Mouse (Mus musculus) ES-E14 (cell line): ENCODE data around the gene Rassf7.
"Not testable (repeated sequence)": the region's sequence is repeated elsewhere in the genome, so short reads cannot be mapped to it uniquely, and the experiment has no call there.

Source experiments
- CHD2 ChIP-seq: IDR thresholded peaks from 2 replicates; pipeline ENCODE4 v1.6.1; 2014; ENCODE audit warnings: mild to moderate bottlenecking, low read depth, low read length, inconsistent platforms
- HCFC1 ChIP-seq: IDR thresholded peaks from 2 replicates; pipeline ENCODE4 v1.6.1; 2012; ENCODE audit warnings: low read length, inconsistent platforms, borderline replicate concordance; ENCODE audit not compliant: insufficient read depth
- ZNF384 ChIP-seq: IDR thresholded peaks from 2 replicates; pipeline ENCODE4 v1.6.1; 2012; ENCODE audit warnings: low read depth, low read length, inconsistent platforms

GRCm38 (mm10) chr7:141250486-141250885 is 34.8 kb downstream of the Rassf7 start:
- TF ChIP-seq CHD2, ZNF384, HCFC1: not testable (repeated sequence)
